Mouse (Mus musculus): ENCODE data around the gene Ccdc18.
"Not testable (repeated sequence)": the region's sequence is repeated elsewhere in the genome, so short reads cannot be mapped to it uniquely, and the experiment has no call there.

Ccdc18 gene

GRCm38 (mm10) chr5:108132441-108133243 lies at the start of gene Ccdc18, which contains the start of gene Tmed5:
Ccdc18 (plus strand) TSS chr5:108132875.
Tmed5 (minus strand) TSS chr5:108132620.
- DNase-seq (ENCODE audit: low read depth) = peak; percentile 99

GRCm38 (mm10) chr5:108085440-108085839 lies 47.2 kb upstream of the Ccdc18 start:
- no peak for DNase-seq (ENCODE audit: low read depth)

- DNase-seq (ENCODE audit: low read depth) = not testable (repeated sequence)
Observed at GRCm38 (mm10) chr5:108092731-108093130, 39.9 kb upstream of the Ccdc18 start.

GRCm38 (mm10) chr5:108097676-108098075 lies 35.0 kb upstream of the Ccdc18 start:
- DNase-seq (ENCODE audit: low read depth) = no peak

GRCm38 (mm10) chr5:108100196-108100595 lies 32.5 kb upstream of the Ccdc18 start:
- DNase-seq (ENCODE audit: low read depth) = no peak

- DNase-seq (ENCODE audit: low read depth) = no peak
Observed at GRCm38 (mm10) chr5:108104306-108104705, 28.4 kb upstream of the Ccdc18 start.

- no peak for DNase-seq (ENCODE audit: low read depth)
Observed at GRCm38 (mm10) chr5:108109346-108109745, 23.3 kb upstream of the Ccdc18 start.

- no peak for DNase-seq (ENCODE audit: low read depth)
Observed at GRCm38 (mm10) chr5:108117693-108118092, 15.0 kb upstream of the Ccdc18 start.

- no peak for DNase-seq (ENCODE audit: low read depth)
Observed at GRCm38 (mm10) chr5:108120221-108120900, 12.3 kb upstream of the Ccdc18 start.

- DNase-seq (ENCODE audit: low read depth) = peak; percentile 59
Observed at GRCm38 (mm10) chr5:108131849-108132440, 730 bp upstream of the Ccdc18 start.

- no peak for DNase-seq (ENCODE audit: low read depth)
Observed at GRCm38 (mm10) chr5:108152592-108152991, 19.9 kb downstream of the Ccdc18 start.

- no peak for DNase-seq (ENCODE audit: low read depth)
Observed at GRCm38 (mm10) chr5:108160796-108161195, 28.1 kb downstream of the Ccdc18 start.

GRCm38 (mm10) chr5:108163695-108164094 lies 31.0 kb downstream of the Ccdc18 start:
- DNase-seq (ENCODE audit: low read depth) = peak; percentile 39

GRCm38 (mm10) chr5:108184050-108184449 lies 51.4 kb downstream of the Ccdc18 start:
- no peak for DNase-seq (ENCODE audit: low read depth)

- DNase-seq (ENCODE audit: low read depth) = no peak
Observed at GRCm38 (mm10) chr5:108188967-108189366, 56.3 kb downstream of the Ccdc18 start.

- DNase-seq (ENCODE audit: low read depth) = peak; percentile 54
Observed at GRCm38 (mm10) chr5:108206008-108206407, 73.3 kb downstream of the Ccdc18 start.

GRCm38 (mm10) chr5:108211512-108211911 lies 78.8 kb downstream of the Ccdc18 start:
- DNase-seq (ENCODE audit: low read depth) = no peak

GRCm38 (mm10) chr5:108214928-108215327 lies 82.3 kb downstream of the Ccdc18 start:
- no peak for DNase-seq (ENCODE audit: low read depth)

GRCm38 (mm10) chr5:108224077-108224476 lies 91.4 kb downstream of the Ccdc18 start:
- DNase-seq (ENCODE audit: low read depth) = no peak

- no peak for DNase-seq (ENCODE audit: low read depth)
Observed at GRCm38 (mm10) chr5:108226159-108226558, 93.5 kb downstream of the Ccdc18 start.

- no peak for DNase-seq (ENCODE audit: low read depth)
Observed at GRCm38 (mm10) chr5:108246314-108246765, 113.7 kb downstream of the Ccdc18 start.

- DNase-seq (ENCODE audit: low read depth) = no peak
Observed at GRCm38 (mm10) chr5:108250033-108250432, 117.4 kb downstream of the Ccdc18 start.

GRCm38 (mm10) chr5:108255259-108255658 lies 122.6 kb downstream of the Ccdc18 start:
- DNase-seq (ENCODE audit: low read depth) = no peak
